Mouse (Mus musculus) kidney, embryonic 16.5 days (tissue): ENCODE results near the gene Wfs1. TPM values are rescaled to one million over a fixed set of nuclear protein-coding genes. Genes with fewer than 3 reads are reported as not detected.
A peak's percentile ranks its signal among the peaks of the same experiment; 100 is the strongest.

Experiments
- ATAC-seq: fragments of 200-750 bp; cut with Nextera tagmentation; 2 replicates; pipeline ENCODE4 v1.8.0; 2017; ENCODE audit warnings: moderate TSS enrichment; ENCODE audit not compliant: low FRiP score, low TSS enrichment
- H3K27ac ChIP-seq: fragments of 300-500 bp; sonication (generic); 2 replicates; pipeline ENCODE4 v1.5.1; 2014; ENCODE audit warnings: low read length
- H3K27me3 ChIP-seq: fragments of 300-500 bp; sonication (generic); 2 replicates; pipeline ENCODE4 v1.6.1; 2014; ENCODE audit warnings: low read length, control low read depth, mixed read lengths; ENCODE audit not compliant: insufficient read depth
- H3K36me3 ChIP-seq: fragments of 300-500 bp; sonication (generic); 2 replicates; pipeline ENCODE4 v1.6.1; 2014; ENCODE audit warnings: low read length, control low read depth, mixed read lengths; ENCODE audit not compliant: insufficient read depth
- H3K4me1 ChIP-seq: fragments of 300-500 bp; sonication (generic); 2 replicates; pipeline ENCODE4 v1.6.1; 2014; ENCODE audit warnings: low read length, control low read depth, mixed read lengths; ENCODE audit not compliant: insufficient read depth
- H3K4me2 ChIP-seq: fragments of 300-500 bp; sonication (generic); replicated peaks from 2 replicates; pipeline ENCODE4 v1.6.1; 2014; ENCODE audit warnings: low read depth, low read length
- H3K4me3 ChIP-seq: fragments of 300-500 bp; sonication (generic); 2 replicates; pipeline ENCODE4 v1.5.1; 2014; ENCODE audit warnings: mild to moderate bottlenecking, low read length
- H3K9ac ChIP-seq: fragments of 300-500 bp; sonication (generic); replicated peaks from 2 replicates; pipeline ENCODE4 v1.6.1; 2014; ENCODE audit warnings: low read length
- H3K9me3 ChIP-seq: fragments of 300-500 bp; sonication (generic); 2 replicates; pipeline ENCODE4 v1.6.1; 2016; ENCODE audit warnings: low read length, control low read depth
- WGBS: fragments of 180-500 bp; shearing (Covaris S2); extraction: QIAGEN DNeasy Blood & Tissue Kit; methylation state at CpG from one replicate; pipeline ENCODE4 v1.1.7; 2014; 5-methylcytosine and 5-hydroxymethylcytosine counted together
- polyA plus RNA-seq: library from polyadenylated mRNA; unstranded; fragments of >200 nt; fragmentation: Nextera tagmentation; extraction: Ambion mirVana; gene quantifications from 2 replicates; pipeline ENCODE4 v1.2.1, GENCODE M21; 2015

Gene Wfs1
- polyA plus RNA-seq, 1 experiment from 2014 or later, result 21.0 TPM

DNA sequence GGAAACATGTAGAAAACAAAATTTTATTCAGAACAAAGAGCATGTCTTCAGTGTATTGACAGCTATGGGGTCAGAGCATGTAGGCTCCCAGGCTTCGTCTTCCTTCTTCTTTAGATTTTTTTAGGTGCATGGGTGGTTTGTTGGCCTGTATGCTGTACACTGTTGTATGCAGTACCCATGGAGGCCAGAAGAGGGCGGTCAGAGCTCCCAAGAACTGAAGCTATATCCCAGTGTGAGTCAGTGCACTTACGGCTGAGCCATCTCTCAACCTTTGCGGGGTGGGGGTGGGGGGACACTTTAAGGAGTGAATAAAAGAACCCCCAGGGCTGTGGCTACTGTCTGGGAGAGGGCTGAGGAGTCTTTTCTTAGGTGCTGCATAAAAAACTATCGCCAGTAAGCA, 30.2 kb downstream of the Wfs1 start:
- Histone ChIP-seq H3K4me2 (no peak overlapping the region), H3K4me3 (no peak overlapping the region), H3K4me1 (no peaks in the 10 kb centered on the region), H3K27ac (no peak overlapping the region), H3K36me3 (no peaks in the 10 kb centered on the region), H3K9me3 (no peaks in the 10 kb centered on the region), H3K9ac (no peak overlapping the region), H3K27me3 (no peaks in the 10 kb centered on the region)
- 36% methylated on average over 5 of the region's 5 CpGs for WGBS
- no peak; the same call in 1 of the 2 replicates for ATAC-seq

DNA sequence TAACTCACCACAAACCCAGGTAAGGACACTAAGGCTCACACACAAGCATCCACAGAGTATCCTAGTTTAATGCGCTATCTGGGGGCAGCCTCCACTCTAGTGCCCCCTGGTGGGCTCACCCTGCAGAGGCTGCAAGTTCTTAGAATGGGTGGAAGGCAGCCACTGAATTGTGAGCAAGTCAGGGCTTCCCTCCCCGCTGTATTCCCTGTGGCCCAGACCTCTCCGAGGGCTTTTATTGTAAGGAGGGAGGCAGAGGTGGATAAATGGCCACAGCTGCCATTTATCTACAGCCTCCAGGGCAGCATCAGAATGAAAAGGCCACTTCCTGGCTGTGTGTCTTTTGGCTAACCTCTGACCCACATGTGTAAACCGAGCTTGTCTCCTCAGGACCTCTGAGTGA, 33.6 kb downstream of the Wfs1 start:
- no peak overlapping the region for H3K9ac ChIP-seq
- no peak overlapping the region for H3K27ac ChIP-seq
- H3K4me1 ChIP-seq, result peaks cover 4% of the 10 kb centered on the region; the same call in 1 of the 2 replicates
- WGBS, result 9% methylated on average over 4 of the region's 4 CpGs
- no peaks in the 10 kb centered on the region for H3K27me3 ChIP-seq
- H3K4me2 ChIP-seq, result no peak overlapping the region
- ATAC-seq, result 0 out of 2 replicates have a peak, but pooled peaks have one; percentile 24
- H3K9me3 ChIP-seq, result no peaks in the 10 kb centered on the region
- H3K4me3 ChIP-seq, result no peak overlapping the region
- no peaks in the 10 kb centered on the region for H3K36me3 ChIP-seq

DNA sequence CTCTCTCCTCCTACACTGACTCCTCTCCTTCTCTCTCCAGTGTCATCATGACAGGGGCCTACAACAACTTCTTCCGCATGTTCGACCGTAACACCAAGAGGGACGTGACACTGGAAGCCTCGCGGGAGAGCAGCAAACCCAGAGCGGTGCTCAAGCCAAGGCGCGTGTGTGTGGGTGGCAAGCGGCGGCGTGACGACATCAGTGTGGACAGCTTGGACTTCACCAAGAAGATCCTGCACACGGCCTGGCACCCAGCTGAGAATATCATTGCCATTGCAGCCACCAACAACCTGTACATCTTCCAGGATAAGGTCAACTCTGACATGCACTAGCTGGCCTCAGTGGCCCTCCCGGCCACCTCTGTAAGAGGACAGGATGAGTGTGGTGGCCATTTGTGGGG, 36.7 kb downstream of the Wfs1 start:
- H3K27ac ChIP-seq, result no peak overlapping the region

DNA sequence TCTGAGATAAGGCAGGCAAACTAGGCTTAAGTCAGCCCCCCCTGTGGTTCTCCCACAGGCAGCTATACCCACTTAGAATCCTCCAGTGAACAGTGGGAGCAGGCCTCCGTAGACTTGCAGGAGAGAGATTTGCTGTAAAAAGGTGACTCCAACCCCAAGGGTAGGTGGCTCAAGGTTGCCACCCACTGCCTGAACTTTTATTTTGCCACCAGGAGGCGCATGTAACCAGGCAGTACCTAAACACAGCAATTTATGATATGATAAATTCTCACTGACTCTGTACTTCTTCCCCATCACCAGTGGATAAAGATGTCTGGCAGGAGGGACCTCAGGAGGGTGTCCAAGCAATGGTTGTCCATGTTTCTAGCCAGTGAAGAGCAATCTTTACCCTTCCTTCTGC, 38.1 kb downstream of the Wfs1 start:
- Histone ChIP-seq H3K4me3 (no peak overlapping the region), H3K36me3 (no peaks in the 10 kb centered on the region), H3K4me1 (peaks cover 4% of the 10 kb centered on the region; the same call in 1 of the 2 replicates), H3K27me3 (no peaks in the 10 kb centered on the region), H3K9ac (no peak overlapping the region), H3K4me2 (no peak overlapping the region), H3K27ac (no peak overlapping the region), H3K9me3 (no peaks in the 10 kb centered on the region)
- 61% methylated on average over 2 of the region's 2 CpGs for WGBS
- no peak for ATAC-seq

More for the DNA sequence above, 36.7 kb downstream of the Wfs1 start:
- no peak for ATAC-seq
- Histone ChIP-seq H3K4me2 (no peak overlapping the region), H3K4me1 (peaks cover 4% of the 10 kb centered on the region; the same call in 1 of the 2 replicates), H3K36me3 (no peaks in the 10 kb centered on the region), H3K9me3 (no peaks in the 10 kb centered on the region), H3K9ac (no peak overlapping the region), H3K27me3 (no peaks in the 10 kb centered on the region), H3K4me3 (no peak overlapping the region)
- 89% methylated on average over 15 of the region's 15 CpGs for WGBS

DNA sequence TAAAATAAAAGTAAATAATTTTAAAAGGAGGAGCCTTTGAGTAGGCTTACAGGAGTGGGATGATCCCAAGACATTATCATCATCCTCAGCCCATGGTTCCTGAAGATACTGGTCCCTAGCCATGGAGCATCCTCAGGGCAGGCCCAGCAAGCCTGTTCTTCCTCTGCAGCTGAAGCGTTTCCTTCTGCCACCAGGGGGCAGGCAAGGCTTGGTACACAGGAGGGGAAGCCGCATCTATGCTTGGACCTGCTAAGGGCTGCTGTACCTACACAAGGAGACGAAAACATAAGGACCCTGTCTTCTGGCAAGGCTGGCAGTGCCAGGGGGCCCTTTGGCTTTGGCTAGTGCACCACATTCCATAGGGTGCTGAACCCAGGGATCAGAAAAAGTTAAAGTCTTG, 40.2 kb downstream of the Wfs1 start:
- Histone ChIP-seq H3K9ac (no peak overlapping the region), H3K4me1 (peaks cover 11% of the 10 kb centered on the region), H3K4me3 (no peak overlapping the region), H3K9me3 (no peaks in the 10 kb centered on the region), H3K4me2 (no peak overlapping the region), H3K27me3 (no peaks in the 10 kb centered on the region), H3K27ac (no peak overlapping the region), H3K36me3 (no peaks in the 10 kb centered on the region)
- WGBS, result 10% methylated on average over 3 of the region's 3 CpGs
- no peak for ATAC-seq

DNA sequence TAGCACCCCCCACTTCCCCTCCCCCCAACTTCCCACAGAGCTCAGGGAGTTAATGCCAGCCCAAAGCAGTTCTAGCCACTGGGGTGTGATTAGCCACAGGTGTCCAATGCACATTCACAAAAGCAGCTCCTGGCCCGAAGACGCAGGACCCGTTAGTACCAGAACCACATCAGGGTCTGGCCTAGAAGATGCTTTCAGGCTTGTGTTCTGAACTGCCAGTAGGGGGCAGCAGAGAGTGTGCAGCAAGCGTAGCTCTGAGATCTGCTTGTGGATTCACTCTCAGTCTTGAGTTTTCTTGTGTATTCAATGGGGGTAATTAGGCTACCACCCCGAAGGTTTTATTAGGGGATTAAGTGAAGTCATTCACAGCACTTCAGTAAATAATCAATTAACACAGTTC, 42.6 kb downstream of the Wfs1 start:
- Histone ChIP-seq H3K4me2 (no peak overlapping the region), H3K27me3 (no peaks in the 10 kb centered on the region), H3K36me3 (no peaks in the 10 kb centered on the region), H3K9me3 (no peaks in the 10 kb centered on the region), H3K4me3 (no peak overlapping the region), H3K4me1 (peaks cover 7% of the 10 kb centered on the region), H3K27ac (no peak overlapping the region), H3K9ac (no peak overlapping the region)
- no peak for ATAC-seq
- WGBS, result 10% methylated on average over 5 of the region's 5 CpGs

DNA sequence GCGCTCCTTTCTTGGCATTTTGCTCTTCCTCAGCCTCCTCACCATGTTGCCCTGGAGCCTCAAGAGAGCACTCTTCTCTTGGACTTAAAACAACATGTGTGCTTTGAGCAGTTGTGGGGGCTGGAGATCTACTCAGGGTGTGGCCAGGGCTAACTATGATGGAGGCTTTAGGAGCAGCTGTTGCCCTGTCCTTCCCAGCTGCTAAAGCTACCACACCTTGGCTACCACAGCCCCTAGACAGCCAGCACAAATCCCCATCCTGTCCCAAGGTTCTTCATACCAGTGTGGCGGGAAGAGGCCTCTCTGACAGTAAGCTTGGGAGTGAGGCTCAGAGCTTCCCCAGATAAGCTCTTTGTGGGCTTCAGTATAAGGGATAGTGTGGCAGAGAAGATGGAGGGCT, 43.3 kb downstream of the Wfs1 start:
- Histone ChIP-seq H3K9ac (no peak overlapping the region), H3K4me1 (peaks cover 7% of the 10 kb centered on the region), H3K27me3 (no peaks in the 10 kb centered on the region), H3K9me3 (no peaks in the 10 kb centered on the region), H3K36me3 (no peaks in the 10 kb centered on the region), H3K27ac (no peak overlapping the region), H3K4me3 (no peak overlapping the region), H3K4me2 (no peak overlapping the region)
- ATAC-seq, result no peak
- WGBS, result 87% methylated on average over 2 of the region's 2 CpGs

DNA sequence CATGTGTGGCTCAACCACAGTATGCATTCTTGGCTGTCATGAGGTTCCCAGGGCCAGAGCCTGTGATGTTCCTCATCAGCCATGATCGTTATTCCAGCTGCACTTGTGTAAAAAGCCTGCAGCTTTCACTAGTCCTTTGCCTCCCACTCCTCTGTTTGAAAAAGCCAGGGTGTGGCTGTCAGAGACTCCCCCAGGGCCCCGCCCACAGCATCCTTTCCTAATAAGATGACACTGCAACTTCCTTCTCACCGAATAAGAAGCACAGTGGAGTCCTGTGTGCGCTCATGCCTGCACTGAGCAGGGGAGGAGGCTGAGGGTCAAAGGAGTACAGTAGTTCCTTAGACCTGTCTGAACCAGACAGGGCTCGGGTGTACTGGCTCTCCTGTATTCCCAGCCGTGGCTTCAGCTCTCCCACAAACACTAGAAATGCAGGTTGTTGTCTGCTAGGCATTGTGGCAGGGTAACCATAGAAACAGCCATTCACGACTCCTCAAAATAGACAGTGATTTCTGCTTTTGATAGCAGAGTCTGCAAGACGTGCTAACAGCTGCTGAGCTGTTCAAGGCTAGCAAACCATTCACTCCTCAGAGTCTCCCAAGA, 43.8 kb downstream of the Wfs1 start:
- H3K4me3 ChIP-seq, result no peak overlapping the region

DNA sequence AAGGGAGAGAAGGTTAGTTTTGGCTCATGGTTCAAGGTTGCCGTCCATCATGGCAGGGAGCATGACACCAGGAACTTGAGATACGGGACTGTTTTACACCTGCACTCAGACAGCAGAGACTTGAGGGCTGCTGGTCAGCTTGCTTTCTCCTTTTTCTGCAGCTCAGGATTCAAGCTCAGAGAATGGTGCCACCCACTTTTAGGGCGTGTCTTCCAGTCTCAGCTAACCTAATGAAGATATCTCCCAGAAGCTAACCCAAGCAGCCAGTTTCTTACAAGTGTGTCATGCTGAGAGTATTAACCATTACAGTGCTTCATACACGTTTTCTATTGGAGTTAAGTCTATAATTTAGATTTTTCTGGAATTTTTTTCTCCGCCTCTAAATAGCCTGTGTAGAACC, 44.5 kb downstream of the Wfs1 start:
- WGBS, result 41% methylated on average over 5 of the region's 5 CpGs
- no peak overlapping the region for H3K4me3 ChIP-seq
- no peak overlapping the region for H3K27ac ChIP-seq
- H3K4me1 ChIP-seq, result peaks cover 7% of the 10 kb centered on the region
- H3K27me3 ChIP-seq, result no peaks in the 10 kb centered on the region
- ATAC-seq, result no peak
- no peaks in the 10 kb centered on the region for H3K9me3 ChIP-seq
- no peaks in the 10 kb centered on the region for H3K36me3 ChIP-seq
- no peak overlapping the region for H3K4me2 ChIP-seq
- H3K9ac ChIP-seq, result no peak overlapping the region

More for the DNA sequence above, 43.8 kb downstream of the Wfs1 start:
- H3K4me2 ChIP-seq, result no peak overlapping the region
- no peaks in the 10 kb centered on the region for H3K27me3 ChIP-seq
- H3K27ac ChIP-seq, result no peak overlapping the region
- no peak overlapping the region for H3K9ac ChIP-seq
- peaks cover 7% of the 10 kb centered on the region for H3K4me1 ChIP-seq
- no peaks in the 10 kb centered on the region for H3K36me3 ChIP-seq
- H3K9me3 ChIP-seq, result no peaks in the 10 kb centered on the region
- 21% methylated on average over 8 of the region's 8 CpGs for WGBS
- peak; percentile 92 for ATAC-seq

DNA sequence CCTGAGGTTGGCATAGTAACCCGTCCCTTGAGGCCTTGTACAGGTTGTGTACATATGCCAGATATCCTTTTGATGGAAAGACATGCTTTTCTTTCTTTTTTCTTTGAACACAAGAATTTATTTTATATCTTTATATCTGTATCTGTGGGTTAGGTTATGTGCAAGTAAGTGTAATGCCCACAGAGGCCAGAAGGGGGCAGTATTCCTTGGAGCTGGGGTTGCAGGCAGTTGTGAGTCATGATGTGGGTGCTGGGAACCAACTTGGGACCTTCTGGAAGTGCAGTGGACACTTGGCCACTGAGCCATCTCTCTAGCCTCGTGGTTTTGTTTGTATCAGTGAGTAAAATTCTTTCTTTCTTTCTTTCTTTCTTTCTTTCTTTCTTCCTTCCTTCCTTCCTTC, 46.6 kb downstream of the Wfs1 start:
- Histone ChIP-seq H3K4me1 (peaks cover 7% of the 10 kb centered on the region), H3K4me3 (no peak overlapping the region), H3K27me3 (no peaks in the 10 kb centered on the region), H3K27ac (no peak overlapping the region), H3K4me2 (no peak overlapping the region), H3K36me3 (no peaks in the 10 kb centered on the region), H3K9me3 (no peaks in the 10 kb centered on the region), H3K9ac (no peak overlapping the region)
- 92% methylated on average over 2 of the region's 2 CpGs for WGBS
- no peak for ATAC-seq
